Mouse (Mus musculus): ENCODE data around the gene Tln1.

DNA sequence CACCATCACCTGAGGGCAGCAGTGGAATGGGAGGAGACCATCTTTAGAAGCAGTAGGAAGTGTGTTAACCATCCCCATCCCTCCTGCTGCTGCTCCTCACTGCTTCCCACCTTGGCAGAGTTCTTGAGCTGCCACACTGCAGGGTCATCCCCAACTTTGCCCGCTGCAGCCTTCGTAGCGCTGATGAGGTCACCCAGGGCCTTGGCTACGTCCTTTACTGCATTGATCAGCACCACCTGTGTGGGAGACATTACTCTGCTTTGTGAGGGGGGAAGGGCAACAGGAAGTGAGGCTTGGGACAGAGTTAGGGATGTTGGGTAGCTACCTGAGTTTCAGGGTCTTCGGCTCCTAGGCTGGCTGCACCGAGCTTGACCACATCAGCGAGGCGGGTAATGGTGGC is 26.9 kb downstream of the Tln1 start:
- TF ChIP-seq CTCF (IDR thresholded peaks at IDR 0.05; ENCODE audit: extremely low read depth, insufficient read length, insufficient replicate concordance, low read depth, low read length) (no peak), POLR2A (IDR thresholded peaks at IDR 0.05; ENCODE audit: low read depth, low read length) (no peak)
